Mouse (Mus musculus) C2C12 (cell line): ENCODE measurements around the gene Tbxa2r. TPM values are rescaled to one million over a fixed set of nuclear protein-coding genes. Genes with fewer than 3 reads are reported as not detected.

Experiments
- H3K27me3 ChIP-seq: one replicate; pipeline ENCODE4 v1.6.1; 2011; ENCODE audit not compliant: control insufficient read depth, insufficient read depth, insufficient read length
- H3K36me3 ChIP-seq: one replicate; pipeline ENCODE4 v1.6.1; 2011; ENCODE audit not compliant: control insufficient read depth, insufficient read depth
- H3K4me3 ChIP-seq: one replicate; pipeline ENCODE4 v1.5.1; 2011; ENCODE audit warnings: mild to moderate bottlenecking, control low read depth; ENCODE audit not compliant: poor library complexity, insufficient read depth, severe bottlenecking
- H3K79me2 ChIP-seq: one replicate; pipeline ENCODE4 v1.6.1; 2011; ENCODE audit not compliant: control insufficient read depth, insufficient read depth
- H3K79me3 ChIP-seq: one replicate; pipeline ENCODE4 v1.6.1; 2011; ENCODE audit warnings: low read depth, control low read depth
- H3ac ChIP-seq: one replicate; pipeline ENCODE3; 2011; ENCODE audit warnings: low read depth; ENCODE audit not compliant: control insufficient read depth, insufficient read length
- CEBPB ChIP-seq: IDR thresholded peaks from one replicate; pipeline ENCODE4 v1.6.1; 2011; ENCODE audit warnings: low read depth, mild to moderate bottlenecking, control low read depth, moderate library complexity
- CTCF ChIP-seq: IDR thresholded peaks from one replicate; pipeline ENCODE4 v1.5.1; 2011; ENCODE audit not compliant: control insufficient read depth, insufficient read depth, insufficient read length
- FOSL1 ChIP-seq: IDR thresholded peaks from one replicate; pipeline ENCODE4 v1.8.0; 2011; ENCODE audit warnings: mild to moderate bottlenecking, low read length; ENCODE audit not compliant: poor library complexity, insufficient read depth, severe bottlenecking
- MAX ChIP-seq: IDR thresholded peaks from one replicate; pipeline ENCODE4 v1.6.1; 2011; ENCODE audit warnings: mild to moderate bottlenecking, control low read depth
- MYOD1 ChIP-seq: IDR thresholded peaks from one replicate; pipeline ENCODE4 v1.6.1; 2011; ENCODE audit warnings: low read depth; ENCODE audit not compliant: control insufficient read depth, insufficient read length
- MYOG ChIP-seq: IDR thresholded peaks from one replicate; pipeline ENCODE4 v1.6.1; 2011; ENCODE audit not compliant: control insufficient read depth, insufficient read length; ENCODE audit errors: extremely low read depth
- USF1 ChIP-seq: IDR thresholded peaks from one replicate; pipeline ENCODE4 v1.6.1; 2011; ENCODE audit warnings: low read depth, mild to moderate bottlenecking, control low read depth, moderate library complexity
- polyA plus RNA-seq: library from polyadenylated mRNA; unstranded; fragments of >200 nt; fragmentation: generic; extraction: Trizol; gene quantifications from one replicate; pipeline ENCODE4 v1.2.1, GENCODE M21; 2012; ENCODE audit warnings: missing spikeins

Gene Tbxa2r
- polyA plus RNA-seq, 1 experiment = 0.02 TPM

GRCm38 (mm10) chr10:81336558-81336957 lies 8.0 kb downstream of the Tbxa2r start:
- Histone ChIP-seq H3K79me2 (no peaks in the 10 kb centered on the region), H3K79me3 (no peaks in the 10 kb centered on the region), H3K36me3 (no peaks in the 10 kb centered on the region), H3K27me3 (no peaks in the 10 kb centered on the region), H3K4me3 (no peak overlapping the region), H3ac (no peak overlapping the region)
- TF ChIP-seq MAX = no peak
- no peak for TF ChIP-seq FOSL1
- no peak for TF ChIP-seq USF1
- no peak for TF ChIP-seq MYOD1
- TF ChIP-seq MYOG = no peak
- no peak for TF ChIP-seq CEBPB
- no peak for TF ChIP-seq CTCF

- peaks cover 11% of the 10 kb centered on the region for H3K27me3 ChIP-seq
- H3K36me3 ChIP-seq = peaks cover 1% of the 10 kb centered on the region
- no peaks in the 10 kb centered on the region for H3K79me2 ChIP-seq
- H3ac ChIP-seq = no peak overlapping the region
- no peak for TF ChIP-seq FOSL1
- no peak for TF ChIP-seq MYOG
- no peak for TF ChIP-seq CTCF
- no peak for TF ChIP-seq USF1
- no peak for TF ChIP-seq CEBPB
- TF ChIP-seq MYOD1 = no peak
- TF ChIP-seq MAX = no peak
- H3K79me3 ChIP-seq = no peaks in the 10 kb centered on the region
- H3K4me3 ChIP-seq = no peak overlapping the region
Measured at GRCm38 (mm10) chr10:81340551-81341332, 12.2 kb downstream of the Tbxa2r start.

GRCm38 (mm10) chr10:81341333-81341949 lies 12.9 kb downstream of the Tbxa2r start:
- H3K79me2 ChIP-seq = no peaks in the 10 kb centered on the region
- no peaks in the 10 kb centered on the region for H3K79me3 ChIP-seq
- H3K27me3 ChIP-seq = peaks cover 11% of the 10 kb centered on the region
- H3ac ChIP-seq = no peak overlapping the region
- TF ChIP-seq FOSL1 = no peak
- TF ChIP-seq USF1 = no peak
- TF ChIP-seq MYOD1 = no peak
- peak; percentile 89 for TF ChIP-seq CTCF
- no peak for TF ChIP-seq MYOG
- peaks cover 5% of the 10 kb centered on the region for H3K36me3 ChIP-seq
- no peak overlapping the region for H3K4me3 ChIP-seq

GRCm38 (mm10) chr10:81342686-81343505 lies 14.4 kb downstream of the Tbxa2r start, which contains the start of gene Gipc3:
Gipc3 (minus strand) TSS chr10:81343266.
- no peak within 1 kb of the TSS for H3K4me3 ChIP-seq
- H3K79me2 ChIP-seq = no peaks in the 10 kb centered on the region
- H3K27me3 ChIP-seq = peaks cover 11% of the 10 kb centered on the region
- H3ac ChIP-seq = peak within 1 kb of the TSS; percentile 53
- TF ChIP-seq USF1 = no peak
- no peak for TF ChIP-seq MYOG
- no peak for TF ChIP-seq MAX
- TF ChIP-seq CTCF = no peak
- TF ChIP-seq CEBPB = no peak
- no peak for TF ChIP-seq MYOD1
- no peak for TF ChIP-seq FOSL1
- no peaks in the 10 kb centered on the region for H3K79me3 ChIP-seq
- H3K36me3 ChIP-seq = peaks cover 12% of the 10 kb centered on the region

- H3K4me3 ChIP-seq = no peak overlapping the region
- H3K79me2 ChIP-seq = peaks cover 9% of the 10 kb centered on the region
- H3K79me3 ChIP-seq = peaks cover under 1% of the 10 kb centered on the region
- H3ac ChIP-seq = no peak overlapping the region
- H3K36me3 ChIP-seq = peaks cover 21% of the 10 kb centered on the region
- TF ChIP-seq MAX (no peak), MYOD1 (no peak), FOSL1 (no peak), USF1 (no peak), MYOG (no peak), CEBPB (no peak), CTCF (no peak)
- peaks cover 11% of the 10 kb centered on the region for H3K27me3 ChIP-seq
Measured at GRCm38 (mm10) chr10:81344421-81345161, 16.1 kb downstream of the Tbxa2r start.
